Mouse (Mus musculus) erythroblast, embryonic 14.5 days (primary cell): ENCODE data around the gene Pld4. TPM values are rescaled to one million over a fixed set of nuclear protein-coding genes. Genes with fewer than 3 reads are reported as not detected.

ENCODE experiments used
- H3K27me3 ChIP-seq: 2 replicates; pipeline ENCODE4 v1.6.1; 2012; ENCODE audit warnings: inconsistent platforms; ENCODE audit not compliant: control insufficient read depth
- H3K36me3 ChIP-seq: 2 replicates; pipeline ENCODE4 v1.6.1; 2012; ENCODE audit warnings: mild to moderate bottlenecking, inconsistent platforms; ENCODE audit not compliant: control insufficient read depth
- H3K4me1 ChIP-seq: 2 replicates; pipeline ENCODE4 v1.6.1; 2012; ENCODE audit warnings: inconsistent platforms; ENCODE audit not compliant: control insufficient read depth
- H3K4me3 ChIP-seq: replicated peaks from 2 replicates; pipeline ENCODE3; 2012; ENCODE audit warnings: moderate library complexity, mild to moderate bottlenecking, inconsistent platforms
- H3K9me3 ChIP-seq: 2 replicates; pipeline ENCODE4 v1.6.1; 2012; ENCODE audit warnings: low read length, inconsistent platforms, mixed read lengths; ENCODE audit not compliant: control insufficient read depth
- GATA1 ChIP-seq: IDR thresholded peaks from 2 replicates; pipeline ENCODE4 v1.6.1; 2012; ENCODE audit warnings: low read length, inconsistent platforms, mixed read lengths
- TAL1 ChIP-seq: IDR thresholded peaks from 3 replicates; pipeline ENCODE4 v1.6.1; 2012; ENCODE audit warnings: low read length, inconsistent platforms, mixed read lengths
- polyA plus RNA-seq: library from polyadenylated mRNA; stranded (reverse); fragments of >175 nt; gene quantifications from 2 replicates; pipeline ENCODE4 v1.2.3, GENCODE M21; 2012

Pld4 gene
- polyA plus RNA-seq, 1 experiment, result 0.24 TPM

GRCm38 (mm10) chr12:112723028-112723330, 37.5 kb upstream of the Pld4 start:
- Histone ChIP-seq H3K4me1 (peaks cover 9% of the 10 kb centered on the region), H3K9me3 (no peaks in the 10 kb centered on the region), H3K4me3 (peak overlapping the region; percentile 56), H3K27me3 (peaks cover 42% of the 10 kb centered on the region), H3K36me3 (no peaks in the 10 kb centered on the region; the same call in 1 of the 2 replicates)
- TF ChIP-seq TAL1 (no peak), GATA1 (no peak)

- Histone ChIP-seq H3K36me3 (no peaks in the 10 kb centered on the region; the same call in 1 of the 2 replicates), H3K4me1 (peaks cover 9% of the 10 kb centered on the region), H3K4me3 (no peak overlapping the region), H3K9me3 (no peaks in the 10 kb centered on the region), H3K27me3 (peaks cover 42% of the 10 kb centered on the region)
- TF ChIP-seq TAL1 (no peak), GATA1 (no peak)
Measured at GRCm38 (mm10) chr12:112723445-112723844, 37.0 kb upstream of the Pld4 start.

- TF ChIP-seq GATA1, result no peak
- TF ChIP-seq TAL1, result no peak
- H3K36me3 ChIP-seq, result no peaks in the 10 kb centered on the region; the same call in 1 of the 2 replicates
- peaks cover 9% of the 10 kb centered on the region for H3K4me1 ChIP-seq
- peaks cover 38% of the 10 kb centered on the region for H3K27me3 ChIP-seq
- no peaks in the 10 kb centered on the region for H3K9me3 ChIP-seq
- H3K4me3 ChIP-seq, result no peak overlapping the region
Measured at GRCm38 (mm10) chr12:112724077-112724805, 36.2 kb upstream of the Pld4 start.

GRCm38 (mm10) chr12:112727801-112728200, 32.7 kb upstream of the Pld4 start:
- TF ChIP-seq GATA1 (no peak), TAL1 (no peak)
- peaks cover 6% of the 10 kb centered on the region; the same call in 1 of the 2 replicates for H3K36me3 ChIP-seq
- no peaks in the 10 kb centered on the region for H3K9me3 ChIP-seq
- peaks cover 10% of the 10 kb centered on the region for H3K27me3 ChIP-seq
- H3K4me1 ChIP-seq, result no peaks in the 10 kb centered on the region; the same call in 1 of the 2 replicates
- H3K4me3 ChIP-seq, result no peak overlapping the region

- H3K27me3 ChIP-seq, result no peaks in the 10 kb centered on the region
- H3K4me3 ChIP-seq, result no peak overlapping the region
- TF ChIP-seq TAL1 (no peak), GATA1 (no peak)
- H3K9me3 ChIP-seq, result no peaks in the 10 kb centered on the region
- peaks cover 11% of the 10 kb centered on the region; the same call in 1 of the 2 replicates for H3K36me3 ChIP-seq
- no peaks in the 10 kb centered on the region for H3K4me1 ChIP-seq
Measured at GRCm38 (mm10) chr12:112730808-112731207, 29.6 kb upstream of the Pld4 start.

GRCm38 (mm10) chr12:112732591-112732990, 27.9 kb upstream of the Pld4 start:
- peaks cover 17% of the 10 kb centered on the region; the same call in 1 of the 2 replicates for H3K36me3 ChIP-seq
- H3K27me3 ChIP-seq, result no peaks in the 10 kb centered on the region
- TF ChIP-seq TAL1 (no peak), GATA1 (no peak)
- H3K4me1 ChIP-seq, result no peaks in the 10 kb centered on the region
- H3K4me3 ChIP-seq, result no peak overlapping the region
- no peaks in the 10 kb centered on the region for H3K9me3 ChIP-seq

- TF ChIP-seq TAL1, result no peak
- TF ChIP-seq GATA1, result no peak
- Histone ChIP-seq H3K9me3 (no peaks in the 10 kb centered on the region), H3K4me1 (no peaks in the 10 kb centered on the region), H3K27me3 (no peaks in the 10 kb centered on the region), H3K4me3 (no peak overlapping the region), H3K36me3 (peaks cover 20% of the 10 kb centered on the region; the same call in 1 of the 2 replicates)
Measured at GRCm38 (mm10) chr12:112734108-112734820, 26.2 kb upstream of the Pld4 start.

GRCm38 (mm10) chr12:112734881-112735655, 25.4 kb upstream of the Pld4 start:
- peaks cover 22% of the 10 kb centered on the region; the same call in 1 of the 2 replicates for H3K36me3 ChIP-seq
- H3K9me3 ChIP-seq, result no peaks in the 10 kb centered on the region
- TF ChIP-seq TAL1 (no peak), GATA1 (no peak)
- no peaks in the 10 kb centered on the region for H3K27me3 ChIP-seq
- H3K4me1 ChIP-seq, result no peaks in the 10 kb centered on the region
- H3K4me3 ChIP-seq, result no peak overlapping the region
